Mouse (Mus musculus): ENCODE data around the gene Zfp553.
A peak's percentile ranks its signal among the peaks of the same experiment; 100 is the strongest.

Gene Zfp553

DNA sequence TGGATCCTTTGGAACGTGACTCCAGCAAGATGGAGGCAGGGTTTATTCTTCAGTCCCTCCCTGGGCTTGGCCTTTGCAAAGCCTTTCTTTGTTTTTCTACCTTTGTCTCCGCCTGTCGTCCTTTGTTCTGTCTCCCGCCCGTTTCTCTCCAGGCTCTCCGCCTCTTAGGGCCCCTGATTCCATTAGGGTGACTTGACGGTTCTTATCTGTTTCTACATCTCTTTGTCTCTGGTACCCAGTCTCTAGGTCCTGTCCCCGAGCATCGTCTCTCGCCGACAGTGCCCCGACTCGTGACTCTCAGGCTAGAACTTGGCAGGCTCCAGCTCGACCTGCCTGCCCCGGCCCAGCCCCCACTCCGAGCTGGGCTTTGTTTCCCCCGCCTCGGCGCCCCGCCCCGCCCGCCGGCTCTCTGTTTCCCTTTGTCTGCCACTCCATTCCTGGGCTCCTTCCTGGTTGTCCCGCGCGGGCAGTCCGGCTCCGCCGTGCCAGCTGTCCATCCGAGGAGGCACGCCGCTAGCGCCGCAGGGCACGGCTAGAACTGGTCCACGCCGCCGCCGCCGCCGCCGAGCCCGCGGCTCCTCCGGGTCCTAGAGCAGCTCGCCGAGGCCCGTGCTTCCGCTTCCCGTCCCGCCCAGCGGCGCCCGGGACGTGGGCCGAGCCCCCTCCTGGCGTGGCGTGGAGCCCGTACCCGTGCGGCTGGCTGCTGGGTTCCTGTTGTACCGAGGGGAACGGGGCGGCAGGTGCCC lies at the start of gene Zfp553, which contains the start of gene Sept1:
TSS of gene Zfp553 (plus strand) at position 440 of the 746 bp plus-strand sequence.
TSS of gene Sept1 (minus strand) at position 509 of the 746 bp plus-strand sequence.
- DNase-seq, result peak; percentile 81

- no peak for DNase-seq
Measured at GRCm38 (mm10) chr7:127183345-127183744, 49.5 kb upstream of the Zfp553 start.

- no peak for DNase-seq
Measured at GRCm38 (mm10) chr7:127183828-127184227, 49.0 kb upstream of the Zfp553 start.

DNA sequence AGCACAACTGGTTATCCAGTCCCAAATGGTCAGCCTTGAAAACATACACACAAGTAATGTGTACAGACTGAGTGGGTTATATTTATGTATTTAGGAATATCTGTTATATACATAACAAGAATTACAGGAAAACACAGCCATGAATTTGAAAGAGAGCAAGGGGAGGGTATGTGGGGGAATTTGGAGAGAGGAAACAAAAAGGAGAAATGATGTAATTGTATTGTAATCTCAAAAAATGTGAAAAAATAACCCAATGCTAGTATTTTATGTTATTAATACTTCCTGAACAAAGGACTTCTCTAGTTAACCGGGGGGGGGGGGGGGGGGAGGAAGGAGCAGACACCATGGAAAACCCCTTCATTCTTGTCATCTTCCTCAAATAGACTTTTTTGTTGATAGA lies 48.1 kb upstream of the Zfp553 start:
- no peak for DNase-seq

GRCm38 (mm10) chr7:127185601-127186000 lies 47.3 kb upstream of the Zfp553 start:
- DNase-seq, result no peak

- no peak for DNase-seq
Measured at GRCm38 (mm10) chr7:127187351-127187750, 45.5 kb upstream of the Zfp553 start.

DNA sequence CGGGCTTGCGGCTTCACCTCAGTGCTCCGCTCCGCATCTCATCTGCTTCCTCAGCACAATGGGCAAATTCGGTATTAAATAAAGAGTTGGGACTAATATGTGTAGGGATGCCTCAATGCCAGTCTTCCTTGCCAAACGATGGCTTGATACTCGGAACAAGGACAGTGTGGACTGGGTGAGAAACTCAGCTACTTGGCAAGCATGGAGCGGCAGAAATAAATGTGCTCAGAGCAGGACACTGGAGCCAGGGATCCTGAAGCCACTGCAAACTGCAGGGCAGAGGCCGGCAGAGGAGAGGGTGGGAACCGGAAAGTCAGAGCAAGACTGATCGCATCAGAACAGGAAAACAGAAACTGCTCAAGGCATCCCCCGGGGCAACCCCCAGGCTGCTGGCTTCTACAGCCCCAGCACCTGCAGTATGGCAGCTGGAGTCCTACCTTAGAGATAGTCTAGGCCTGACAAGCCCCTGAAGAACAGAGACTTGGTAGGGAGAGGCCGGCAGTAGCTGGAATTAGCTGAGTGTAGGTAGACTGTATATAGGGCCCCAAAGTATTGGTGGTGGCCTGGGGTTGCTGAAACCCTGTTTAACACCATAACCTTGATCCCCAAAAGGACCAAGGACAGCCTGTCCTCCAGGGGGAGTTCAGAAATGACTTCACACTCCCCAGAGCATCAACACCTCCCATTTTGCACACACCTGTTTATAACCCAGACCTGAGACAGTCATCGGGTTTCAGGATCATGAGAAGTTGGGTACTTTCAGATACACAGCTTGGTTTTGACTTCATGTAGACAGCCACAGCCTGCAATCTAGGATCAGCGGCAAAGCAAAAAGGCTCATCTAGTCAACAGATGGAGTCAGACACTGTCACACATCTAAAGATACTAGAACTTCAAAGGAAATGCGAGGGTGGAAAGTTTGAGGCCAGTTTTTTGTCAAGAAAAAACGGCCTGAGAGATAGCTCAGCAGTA lies 44.3 kb upstream of the Zfp553 start:
- no peak for DNase-seq

GRCm38 (mm10) chr7:127190672-127191071 lies 42.2 kb upstream of the Zfp553 start:
- DNase-seq, result no peak

GRCm38 (mm10) chr7:127192989-127193388 lies 39.9 kb upstream of the Zfp553 start:
- DNase-seq, result no peak

DNA sequence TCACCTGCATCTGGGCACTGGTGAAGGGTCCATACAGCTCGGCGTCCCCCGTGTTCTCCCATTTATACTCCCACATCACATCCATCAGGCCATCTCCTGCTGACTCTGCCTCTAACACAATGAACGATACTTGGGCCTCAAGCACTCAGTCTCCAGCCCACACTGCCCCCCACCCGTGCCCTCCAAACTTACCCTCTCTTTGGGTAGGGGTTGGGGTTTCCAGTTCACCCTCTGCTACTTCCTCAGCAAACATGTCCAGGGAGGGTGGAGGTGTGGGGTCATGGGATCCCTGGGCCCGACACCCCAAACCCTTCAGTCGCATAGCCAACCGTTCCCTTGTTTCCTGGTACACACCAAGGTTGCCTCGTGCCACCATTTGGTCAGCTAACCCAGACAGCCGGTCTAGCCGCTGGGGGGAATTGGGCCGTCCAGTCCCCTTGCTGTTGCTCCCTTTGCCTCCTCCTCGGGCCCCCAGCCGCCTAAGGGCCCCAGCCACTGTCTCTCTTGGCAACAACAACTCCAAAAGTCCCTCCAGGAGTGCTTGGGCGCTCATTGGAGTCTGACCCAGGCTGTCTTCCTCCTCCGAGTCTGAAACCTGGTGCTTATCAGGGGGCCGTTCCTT lies 38.7 kb upstream of the Zfp553 start:
- DNase-seq, result no peak

DNA sequence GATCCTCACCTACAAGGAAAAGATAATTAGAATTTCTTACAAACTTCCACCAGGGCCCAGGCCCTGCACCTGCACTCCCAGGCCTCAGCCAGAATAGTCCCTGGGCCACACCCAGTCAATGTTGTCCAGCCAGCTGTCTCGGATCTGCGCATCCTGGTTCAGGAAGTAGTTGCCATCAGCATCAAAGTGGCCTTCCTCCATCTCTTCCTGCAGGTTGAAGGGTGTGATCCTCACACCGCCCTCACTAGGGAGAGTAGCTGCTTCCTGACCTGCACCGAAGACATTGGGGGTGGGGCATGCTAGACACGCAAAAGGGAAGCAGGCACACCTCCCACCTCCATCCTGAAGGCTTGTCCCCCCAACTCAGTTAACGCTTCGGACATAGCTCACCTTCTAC lies 38.2 kb upstream of the Zfp553 start:
- no peak for DNase-seq

DNA sequence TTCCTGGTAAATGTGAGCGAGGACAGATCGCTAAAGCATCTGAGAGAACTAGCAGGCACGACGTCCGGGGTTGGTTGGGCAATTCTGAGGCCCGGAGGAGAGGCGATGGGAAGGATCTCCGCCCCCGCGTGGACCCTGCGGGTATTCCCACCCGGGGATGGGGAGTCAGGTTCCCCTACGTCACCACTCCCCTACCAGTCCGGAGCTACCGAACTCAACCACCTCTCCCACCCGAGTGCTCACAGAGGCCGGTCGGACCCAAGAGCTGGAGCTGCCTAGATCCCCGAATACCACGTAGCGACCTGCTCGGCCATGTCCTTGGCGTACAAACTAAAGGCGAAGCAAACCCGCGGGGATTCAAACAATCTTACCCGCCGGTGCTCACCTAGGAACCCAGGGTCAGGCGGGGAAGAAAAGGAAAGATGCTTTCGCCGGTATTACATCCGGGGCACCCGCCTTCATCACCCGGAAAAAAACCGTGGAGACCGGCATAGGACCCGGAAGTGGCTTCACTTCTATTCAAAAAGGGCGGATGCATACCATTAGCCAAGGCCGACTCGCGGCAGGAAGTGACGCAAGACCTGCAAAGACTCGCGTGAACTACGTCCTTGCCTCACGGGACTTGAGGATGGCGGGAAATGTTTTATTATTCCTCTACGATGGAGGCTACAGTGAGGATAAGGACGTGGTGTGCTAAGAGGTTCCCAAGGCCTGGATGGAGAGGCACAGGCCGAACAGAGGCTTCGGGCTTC lies 37.1 kb upstream of the Zfp553 start, which contains the start of gene Cd2bp2:
TSS of gene Cd2bp2 (minus strand) at position 507 of the 752 bp plus-strand sequence.
- peak; percentile 88 for DNase-seq

DNA sequence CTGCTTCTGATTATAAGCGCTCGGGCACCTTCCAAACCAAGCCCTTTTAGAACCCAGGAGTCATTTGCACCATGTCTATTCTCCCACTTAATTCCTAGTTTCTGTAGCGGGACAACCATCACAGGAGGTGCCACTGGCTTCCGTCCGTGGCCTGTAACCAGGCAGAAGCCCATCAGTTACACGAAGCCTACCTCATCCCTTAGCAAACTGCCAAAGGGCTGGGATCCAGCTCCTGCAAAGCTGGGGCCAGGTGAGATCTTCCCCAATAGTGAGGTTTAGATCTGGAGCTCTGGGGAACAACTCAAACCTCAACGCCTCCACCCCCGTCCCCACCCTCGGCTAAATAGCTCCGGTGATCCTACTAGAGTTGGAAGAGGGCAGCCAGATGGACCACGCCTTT lies 36.4 kb upstream of the Zfp553 start:
- DNase-seq, result no peak

- DNase-seq, result no peak
Measured at GRCm38 (mm10) chr7:127206606-127207005, 26.3 kb upstream of the Zfp553 start.

- DNase-seq, result no peak
Measured at GRCm38 (mm10) chr7:127207374-127208294, 25.2 kb upstream of the Zfp553 start.

DNA sequence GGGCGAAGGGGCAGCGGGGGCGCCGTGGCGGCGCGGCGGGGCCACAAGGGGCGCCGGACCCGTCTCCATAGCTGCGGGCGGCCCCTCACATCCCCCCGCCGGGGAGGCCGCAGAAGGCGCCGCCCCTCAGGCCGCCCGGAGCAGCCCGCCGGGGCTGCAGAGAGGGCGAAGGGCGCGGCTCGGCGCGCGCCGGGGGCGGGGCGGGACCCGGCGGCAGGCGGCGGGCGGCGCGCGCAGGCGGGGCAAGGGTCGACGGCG lies 24.6 kb upstream of the Zfp553 start, which contains the start of gene Tbc1d10b:
TSS of gene Tbc1d10b (minus strand) at position 174 of the 258 bp plus-strand sequence.
- no peak for DNase-seq

DNA sequence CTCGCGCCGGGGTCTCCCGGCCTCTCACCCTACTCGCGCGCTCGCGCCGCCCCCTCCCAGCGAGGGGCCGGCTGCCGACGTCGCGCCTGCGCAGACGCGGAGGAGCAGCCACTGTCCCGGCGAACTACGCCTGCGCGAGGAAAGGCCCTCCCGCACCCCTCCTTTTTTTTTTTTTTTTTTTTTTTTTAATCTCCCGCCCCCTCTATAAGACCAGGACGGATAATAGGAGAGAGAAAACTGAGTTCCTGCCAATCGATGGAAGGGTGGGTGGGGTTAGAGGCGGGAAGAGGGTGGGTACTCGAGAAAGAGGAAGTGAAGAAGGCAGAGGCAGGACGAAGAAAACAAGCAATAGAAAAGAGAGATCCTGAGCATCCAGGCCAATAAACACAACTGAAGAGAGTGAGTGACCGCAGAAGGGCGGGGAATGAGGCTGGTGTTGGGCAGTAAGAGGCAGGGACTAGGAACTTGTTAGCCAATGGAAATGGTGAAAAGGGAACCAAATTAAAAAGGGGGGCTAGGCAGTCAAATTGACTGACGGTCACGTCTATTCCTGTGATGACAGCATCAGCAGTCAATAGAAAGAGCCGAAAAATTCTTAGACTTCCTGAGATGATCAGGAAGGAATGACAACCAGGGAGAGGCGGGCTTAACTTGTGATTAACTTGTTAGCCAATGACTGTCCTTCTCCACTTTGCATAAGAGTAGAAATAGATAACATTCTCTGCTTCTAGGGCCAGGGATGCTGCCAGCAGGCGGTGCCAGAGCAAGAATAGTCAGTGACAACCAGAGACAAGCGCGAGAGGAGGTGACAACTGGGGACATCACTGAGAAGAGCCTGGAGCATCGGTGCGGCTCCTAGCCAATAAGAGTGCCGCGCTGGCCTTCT lies 24.1 kb upstream of the Zfp553 start, which contains the start of gene Mylpf:
TSS of gene Mylpf (plus strand) at position 338 of the 886 bp plus-strand sequence.
- peak; percentile 95 for DNase-seq

- DNase-seq, result no peak
Measured at GRCm38 (mm10) chr7:127209851-127210250, 23.0 kb upstream of the Zfp553 start.

GRCm38 (mm10) chr7:127210266-127210665 lies 22.6 kb upstream of the Zfp553 start:
- DNase-seq, result no peak

Data from right cerebral cortex, postnatal 4 days (tissue).